Mouse (Mus musculus): ENCODE results near the gene Gm45808.

- no peak for TF ChIP-seq CTCF (IDR thresholded peaks at IDR 0.05)
- TF ChIP-seq EP300 (IDR thresholded peaks at IDR 0.05): no peak
Measured at GRCm38 (mm10) chr7:45449974-45450373, 36.6 kb downstream of the Gm45808 start.
